Mouse (Mus musculus) hindbrain, embryonic 13.5 days (tissue): ENCODE data around the gene Myl9. TPM values are rescaled to one million over a fixed set of nuclear protein-coding genes. Genes with fewer than 3 reads are reported as not detected.
"Not testable (repeated sequence)": the region's sequence is repeated elsewhere in the genome, so short reads cannot be mapped to it uniquely, and the experiment has no call there.

Experiments used
- ATAC-seq: fragments of 200-750 bp; cut with Nextera tagmentation; 2 replicates; pipeline ENCODE4 v1.8.0; 2017; ENCODE audit warnings: moderate TSS enrichment; ENCODE audit not compliant: low FRiP score
- H3K27ac ChIP-seq: fragments of 300-500 bp; sonication (generic); 2 replicates; pipeline ENCODE4 v1.5.1; 2015; ENCODE audit warnings: inconsistent platforms, mild to moderate bottlenecking, moderate library complexity
- H3K27me3 ChIP-seq: fragments of 300-500 bp; sonication (generic); 2 replicates; pipeline ENCODE4 v1.6.1; 2015; ENCODE audit warnings: mild to moderate bottlenecking, inconsistent platforms
- H3K36me3 ChIP-seq: fragments of 300-500 bp; sonication (generic); 2 replicates; pipeline ENCODE4 v1.6.1; 2015; ENCODE audit warnings: mild to moderate bottlenecking, inconsistent platforms
- H3K4me1 ChIP-seq: fragments of 300-500 bp; sonication (generic); replicated peaks from 2 replicates; pipeline ENCODE4 v1.6.1; 2015; ENCODE audit warnings: inconsistent platforms
- H3K4me2 ChIP-seq: fragments of 300-500 bp; sonication (generic); 2 replicates; pipeline ENCODE4 v1.6.1; 2015; ENCODE audit warnings: inconsistent platforms, mild to moderate bottlenecking, moderate library complexity
- H3K4me3 ChIP-seq: fragments of 300-500 bp; sonication (generic); 2 replicates; pipeline ENCODE4 v1.5.1; 2015; ENCODE audit warnings: mild to moderate bottlenecking, inconsistent platforms
- H3K9ac ChIP-seq: fragments of 300-500 bp; sonication (generic); 2 replicates; pipeline ENCODE4 v1.6.1; 2015; ENCODE audit warnings: mild to moderate bottlenecking, inconsistent platforms
- H3K9me3 ChIP-seq: fragments of 300-500 bp; sonication (generic); 2 replicates; pipeline ENCODE4 v1.6.1; 2016; ENCODE audit warnings: inconsistent platforms
- WGBS: fragments of 180-500 bp; shearing (Covaris S2); methylation state at CpG from one replicate; pipeline ENCODE4 v1.1.7; 2015; 5-methylcytosine and 5-hydroxymethylcytosine counted together
- polyA plus RNA-seq: library from polyadenylated mRNA; unstranded; fragments of >200 nt; fragmentation: Nextera tagmentation; extraction: Ambion mirVana; gene quantifications from 2 replicates; pipeline ENCODE4 v1.2.1, GENCODE M21; 2015

The Myl9 gene
- polyA plus RNA-seq, 1 experiment from 2014 or later: 39.1 TPM

- Histone ChIP-seq H3K27ac (no peak overlapping the region), H3K36me3 (no peaks in the 10 kb centered on the region), H3K9ac (no peak overlapping the region), H3K4me3 (no peak overlapping the region), H3K9me3 (no peaks in the 10 kb centered on the region), H3K27me3 (0 out of 2 replicates have a peak, but pooled peaks cover 8% of the 10 kb centered on the region), H3K4me1 (peaks cover 17% of the 10 kb centered on the region), H3K4me2 (no peak overlapping the region)
- ATAC-seq: no peak
- 67% methylated on average over 1 of the region's 1 CpGs for WGBS
These were observed 40.9 kb downstream of the Myl9 start for GRCm38 (mm10) chr2:156816116-156816515.

DNA sequence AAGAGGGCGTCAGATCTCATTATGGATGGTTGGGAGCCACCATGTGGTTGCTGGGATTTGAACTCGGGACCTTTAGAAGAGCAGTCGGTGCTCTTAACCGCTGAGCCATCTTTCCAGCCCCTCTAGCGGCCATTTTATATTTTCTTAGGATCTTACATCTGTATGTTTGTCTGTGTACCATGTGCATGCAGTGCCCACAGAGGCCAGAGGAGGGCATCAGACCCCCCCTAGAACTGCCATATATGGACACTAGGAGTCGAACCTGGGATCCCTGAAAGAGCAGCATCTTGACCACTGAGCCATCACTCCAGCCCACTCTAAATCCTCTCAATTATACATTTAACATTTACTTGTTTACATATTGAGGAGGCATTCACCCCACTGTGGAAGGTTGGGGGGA is 49.9 kb downstream of the Myl9 start:
- not testable (repeated sequence) for H3K27ac ChIP-seq, H3K27me3 ChIP-seq, H3K9me3 ChIP-seq, H3K9ac ChIP-seq, H3K36me3 ChIP-seq, H3K4me1 ChIP-seq, H3K4me2 ChIP-seq, H3K4me3 ChIP-seq, ATAC-seq
- WGBS: 88% methylated on average over 6 of the region's 6 CpGs

Other genes starting within 250 kb of the Myl9 start
- 45.7 and 46.5 TPM in 2 replicates for gene Aar2, start 227.8 kb upstream of the Myl9 start, polyA plus RNA-seq
- gene Dlgap4, start 161.7 kb upstream of the Myl9 start, polyA plus RNA-seq: 232 and 238 TPM in 2 replicates
- gene Tgif2, start 64.6 kb downstream of the Myl9 start, polyA plus RNA-seq: 25.7 and 28.6 TPM in 2 replicates
- 12.0 and 12.6 TPM in 2 replicates for gene 4930518I15Rik, start 82.5 kb downstream of the Myl9 start, polyA plus RNA-seq
- 152 and 155 TPM in 2 replicates for gene Rab5if, start 87.7 kb downstream of the Myl9 start, polyA plus RNA-seq
- gene Sla2, start 111.8 kb downstream of the Myl9 start, polyA plus RNA-seq: 0.28 and 0.31 TPM in 2 replicates
- 90.3 and 95.0 TPM in 2 replicates for gene Ndrg3, start 216.6 kb downstream of the Myl9 start, polyA plus RNA-seq
- gene Dsn1, start 231.7 kb downstream of the Myl9 start, polyA plus RNA-seq: 12.3 and 13.2 TPM in 2 replicates